Mouse (Mus musculus) erythroid progenitor cell, adult 5-6 weeks (primary cell): ENCODE data around the gene Gbp8. TPM values are rescaled to one million over a fixed set of nuclear protein-coding genes. Genes with fewer than 3 reads are reported as not detected.
"Not testable (repeated sequence)": the region's sequence is repeated elsewhere in the genome, so short reads cannot be mapped to it uniquely, and the experiment has no call there.

ENCODE experiments used
- ATAC-seq: replicated peaks from 2 replicates; pipeline ENCODE4 v1.8.0; 2016; ENCODE audit warnings: moderate number of reproducible peaks, mild to moderate bottlenecking, moderate TSS enrichment, inconsistent platforms; ENCODE audit not compliant: poor library complexity, low FRiP score, severe bottlenecking
- total RNA-seq, 2 experiments: library from RNA; stranded (forward) in 1 of 2; stranded (reverse) in 1 of 2; fragments of 150-400 nt in 1 of 2; fragments of 186-747, 209-891 nt in 1 of 2; gene quantifications; 2 replicates each; pipeline versions ENCODE4 v1.2.3 to v1.2.4; 2015 to 2017; ENCODE audit warnings: low replicate concordance in 2 of 2

The Gbp8 gene
- total RNA-seq, 2 experiments from 2014 or later: 5.4 to 5.9 TPM

- no peak for ATAC-seq
These were observed 76.0 kb downstream of the Gbp8 start for GRCm38 (mm10) chr5:105063321-105063720.

DNA sequence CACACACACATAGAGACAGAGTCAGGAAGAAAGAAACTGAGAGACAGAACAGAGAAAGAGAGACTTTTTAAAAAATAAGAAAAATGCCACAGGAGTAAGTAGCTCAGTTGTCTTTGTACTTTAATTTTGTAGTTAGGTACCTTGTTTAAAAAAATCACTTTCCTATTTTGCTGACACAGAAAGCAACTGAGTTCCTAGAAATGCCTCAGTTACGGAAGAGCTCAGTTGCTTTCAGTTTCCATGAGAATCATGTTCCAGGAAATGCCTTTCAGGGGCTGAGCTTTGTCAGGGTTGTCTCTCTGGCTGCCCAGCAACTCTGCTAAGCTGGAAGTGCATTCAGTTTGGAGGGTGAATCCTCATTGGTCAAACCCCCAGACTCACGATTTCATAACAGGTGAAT lies 76.9 kb downstream of the Gbp8 start:
- not testable (repeated sequence) for ATAC-seq

- ATAC-seq: no peak
These were observed 79.1 kb downstream of the Gbp8 start for GRCm38 (mm10) chr5:105060224-105060623.

GRCm38 (mm10) chr5:105055279-105055678 lies 84.1 kb downstream of the Gbp8 start:
- no peak for ATAC-seq

- ATAC-seq: not testable (repeated sequence)
These were observed 85.7 kb downstream of the Gbp8 start for GRCm38 (mm10) chr5:105053471-105054169.

DNA sequence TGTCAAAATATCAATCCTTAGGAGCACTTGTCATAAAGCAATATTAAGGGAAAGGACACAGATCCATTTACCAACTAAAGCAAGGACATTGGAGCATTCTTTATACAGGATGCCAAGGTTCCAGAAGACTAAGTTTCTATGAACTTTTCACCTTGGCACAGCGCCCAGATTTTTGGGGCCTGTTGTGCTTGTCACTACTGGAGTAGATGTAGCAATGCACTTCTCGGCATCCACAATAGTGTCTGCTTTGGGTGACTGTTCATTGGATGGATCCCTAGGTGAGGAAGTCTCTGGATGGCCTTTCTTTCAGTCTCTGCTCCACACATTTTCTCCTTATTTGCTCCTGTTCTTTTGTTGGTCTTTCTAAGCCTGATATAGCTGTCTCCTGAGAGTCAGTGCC lies 107.0 kb downstream of the Gbp8 start:
- no peak for ATAC-seq

DNA sequence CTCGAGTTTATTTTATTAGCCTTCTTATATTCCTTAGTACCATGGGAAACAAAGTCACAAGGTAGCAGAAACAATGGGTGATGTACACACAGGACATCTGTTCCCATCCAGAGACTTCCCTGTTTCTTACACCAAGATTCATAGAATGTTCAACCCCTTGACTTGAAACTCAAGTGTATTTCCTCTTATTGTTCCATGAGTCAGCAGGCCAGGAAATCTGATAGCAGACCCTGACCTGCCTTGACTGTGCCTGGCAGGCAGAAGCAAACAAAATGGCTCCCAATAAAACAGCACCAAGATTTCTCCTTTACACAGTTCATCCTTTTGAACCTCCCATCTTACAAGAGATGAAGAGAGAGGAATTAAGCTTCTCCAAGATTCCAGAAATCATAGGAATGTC lies 126.8 kb downstream of the Gbp8 start:
- no peak for ATAC-seq

GRCm38 (mm10) chr5:105011570-105011969 lies 127.8 kb downstream of the Gbp8 start:
- ATAC-seq: no peak

DNA sequence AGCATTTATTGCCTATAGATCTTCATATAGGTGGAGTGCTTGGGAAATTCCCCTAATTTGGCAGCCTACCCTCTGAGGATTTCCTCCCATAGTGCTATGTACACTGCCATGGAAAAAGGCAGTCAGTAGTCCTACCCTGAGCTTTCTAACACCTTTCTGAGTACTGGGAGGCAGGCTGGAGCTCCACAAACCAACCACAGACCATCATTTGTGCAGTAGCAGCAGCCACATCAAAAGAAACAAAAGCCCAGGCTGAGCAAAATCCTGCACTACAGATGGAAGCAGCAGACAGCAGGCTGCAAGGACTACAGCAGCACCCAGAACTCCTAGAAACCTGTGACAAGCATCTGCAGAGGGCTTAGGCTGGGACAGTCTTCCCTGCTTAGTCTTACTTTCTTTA lies 129.0 kb downstream of the Gbp8 start:
- ATAC-seq: no peak

DNA sequence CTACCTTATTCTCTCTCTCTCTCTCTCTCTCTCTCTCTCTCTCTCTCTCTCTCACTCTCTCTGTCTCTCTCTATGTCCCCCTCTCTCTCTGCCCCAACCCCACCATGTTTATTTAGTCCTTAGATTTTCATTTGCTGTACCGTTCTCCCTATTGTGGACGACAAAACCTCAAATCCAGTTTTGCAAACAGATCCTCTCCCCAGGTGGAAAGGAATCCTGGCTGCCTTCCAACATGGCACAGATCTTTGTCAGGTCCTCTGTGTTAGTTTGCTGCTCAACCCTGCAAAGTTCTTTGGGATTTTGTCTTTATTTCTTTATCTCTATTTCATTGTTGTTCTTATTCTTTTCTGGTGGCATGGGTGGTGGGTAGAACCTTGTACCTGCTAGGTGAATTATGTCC lies 149.9 kb downstream of the Gbp8 start:
- ATAC-seq: no peak

GRCm38 (mm10) chr5:104988000-104988399 lies 151.3 kb downstream of the Gbp8 start:
- ATAC-seq: no peak

GRCm38 (mm10) chr5:104986706-104987105 lies 152.6 kb downstream of the Gbp8 start:
- ATAC-seq: no peak

DNA sequence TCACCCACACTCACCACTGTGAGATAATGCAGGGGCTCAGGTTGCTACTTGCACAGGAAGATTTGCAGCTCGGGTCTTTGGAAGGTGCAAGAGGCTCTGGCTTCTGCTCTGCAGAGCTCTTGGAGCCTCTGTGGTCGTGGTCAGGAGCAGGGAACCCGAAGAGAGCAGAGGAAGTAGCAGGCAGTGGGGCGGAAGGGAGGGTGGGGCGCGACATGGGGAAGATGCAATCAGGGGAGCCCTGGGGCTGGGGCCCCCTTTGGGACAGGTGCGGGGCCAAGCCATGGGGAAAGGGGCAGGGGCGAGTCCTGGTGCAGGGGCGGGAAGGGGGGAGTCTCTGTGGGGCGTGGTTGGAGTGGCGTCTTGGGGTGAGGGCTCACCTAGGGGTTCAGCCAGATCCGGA lies 156.8 kb downstream of the Gbp8 start, which contains the start of gene Abcg3:
TSS of gene Abcg3 (minus strand) at position 184 of the 400 bp plus-strand sequence.
- no peak for ATAC-seq

- no peak for ATAC-seq
These were observed 160.3 kb downstream of the Gbp8 start for GRCm38 (mm10) chr5:104979040-104979513.

Other genes with a start within 250 kb of the Gbp8 start
- gene Abcg3, start 156.8 kb downstream of the Gbp8 start, total RNA-seq (2015; ENCODE audit: low replicate concordance): 5.4 and 10.1 TPM in 2 replicates
- 6.0 and 10.5 TPM in 2 replicates for gene Abcg3, start 156.8 kb downstream of the Gbp8 start, total RNA-seq (2017; ENCODE audit: low replicate concordance)
- gene Gbp9, start within 50 bp of the Gbp8 start, total RNA-seq (2015; ENCODE audit: low replicate concordance): 1.7 and 6.8 TPM in 2 replicates
- gene Gbp9, start within 50 bp of the Gbp8 start, total RNA-seq (2017; ENCODE audit: low replicate concordance): 2.3 and 3.1 TPM in 2 replicates
- 4.3 and 10.5 TPM in 2 replicates for gene Gbp4, start within 50 bp of the Gbp8 start, total RNA-seq (2015; ENCODE audit: low replicate concordance)
- gene Gbp4, start within 50 bp of the Gbp8 start, total RNA-seq (2017; ENCODE audit: low replicate concordance): 0.30 and 3.9 TPM in 2 replicates
- gene Gbp10, start 100.0 kb upstream of the Gbp8 start, total RNA-seq (2015; ENCODE audit: low replicate concordance): 0.36 TPM in 1 of 2 replicates, not detected in the other
- gene Gbp10, start 100.0 kb upstream of the Gbp8 start, total RNA-seq (2017; ENCODE audit: low replicate concordance): 1.9 TPM in 1 of 2 replicates, not detected in the other
- not detected in 2 replicates for gene Gm43302, start 154.2 kb upstream of the Gbp8 start, total RNA-seq (2015; ENCODE audit: low replicate concordance)
- 0.26 TPM in 1 of 2 replicates, not detected in the other for gene Gm43302, start 154.2 kb upstream of the Gbp8 start, total RNA-seq (2017; ENCODE audit: low replicate concordance)
- gene Gbp6, start 154.2 kb upstream of the Gbp8 start, total RNA-seq (2015; ENCODE audit: low replicate concordance): 1.7 and 2.5 TPM in 2 replicates
- 4.1 TPM in 1 of 2 replicates, not detected in the other for gene Gbp6, start 154.2 kb upstream of the Gbp8 start, total RNA-seq (2017; ENCODE audit: low replicate concordance)